Mouse (Mus musculus) bone marrow, adult 2 months (tissue): ENCODE results near the gene Smco3. TPM values are rescaled to one million over a fixed set of nuclear protein-coding genes. Genes with fewer than 3 reads are reported as not detected.

Experiments
- H3K27ac ChIP-seq: fragments of 200-500 bp; 2 replicates; pipeline ENCODE4 v1.5.1; 2012; ENCODE audit warnings: low read depth, mild to moderate bottlenecking, control low read depth, inconsistent platforms, low read length; ENCODE audit not compliant: control insufficient read depth, poor library complexity, insufficient read depth
- H3K4me1 ChIP-seq: fragments of 200-500 bp; 2 replicates; pipeline ENCODE4 v1.6.1; 2011; ENCODE audit warnings: low read length; ENCODE audit not compliant: control insufficient read depth, insufficient read depth
- H3K4me3 ChIP-seq: fragments of 200-500 bp; replicated peaks from 2 replicates; pipeline ENCODE3; 2011; ENCODE audit warnings: mild to moderate bottlenecking, low read depth, low read length, control low read depth; ENCODE audit not compliant: control insufficient read depth
- CTCF ChIP-seq: fragments of 200-500 bp; IDR thresholded peaks from 2 replicates; pipeline ENCODE4 v1.5.1; 2011; ENCODE audit warnings: low read length, control low read depth; ENCODE audit not compliant: control insufficient read depth, insufficient read depth
- POLR2A ChIP-seq: fragments of 200-500 bp; IDR thresholded peaks from 2 replicates; pipeline ENCODE4 v1.6.1; 2011; ENCODE audit warnings: low read depth, mild to moderate bottlenecking, control low read depth, low read length, borderline replicate concordance; ENCODE audit not compliant: control insufficient read depth
- WGBS: fragments of 180-500 bp; shearing (Covaris S2); methylation state at CpG from one replicate; pipeline ENCODE4 v1.1.7; 2018; 5-methylcytosine and 5-hydroxymethylcytosine counted together
- polyA plus RNA-seq: library from polyadenylated mRNA; stranded (reverse); fragments of >200 nt; gene quantifications from 2 replicates; pipeline ENCODE4 v1.2.4, GENCODE M21; 2011; ENCODE audit warnings: low replicate concordance; ENCODE audit not compliant: missing spikeins, insufficient read depth, insufficient read length

Gene Smco3
- polyA plus RNA-seq, 1 experiment: 1.9 TPM

GRCm38 (mm10) chr6:136816826-136817225 is 18.4 kb downstream of the Smco3 start:
- WGBS: 96% methylated on average over 21 of the region's 21 CpGs
- no peak for TF ChIP-seq CTCF
- no peak for TF ChIP-seq POLR2A
- no peak overlapping the region for H3K4me3 ChIP-seq
- H3K27ac ChIP-seq: no peak overlapping the region
- no peaks in the 10 kb centered on the region; the same call in 1 of the 2 replicates for H3K4me1 ChIP-seq

GRCm38 (mm10) chr6:136815381-136815780 is 19.9 kb downstream of the Smco3 start:
- Histone ChIP-seq H3K4me1 (no peaks in the 10 kb centered on the region; the same call in 1 of the 2 replicates), H3K27ac (no peak overlapping the region), H3K4me3 (no peak overlapping the region)
- TF ChIP-seq CTCF (no peak), POLR2A (no peak)
- 71% methylated on average over 7 of the region's 7 CpGs for WGBS

GRCm38 (mm10) chr6:136813117-136813516 is 22.1 kb downstream of the Smco3 start:
- no peak for TF ChIP-seq POLR2A
- TF ChIP-seq CTCF: no peak
- peaks cover 2% of the 10 kb centered on the region for H3K4me1 ChIP-seq
- no peak overlapping the region for H3K4me3 ChIP-seq
- 49% methylated on average over 4 of the region's 4 CpGs for WGBS
- H3K27ac ChIP-seq: no peak overlapping the region

- WGBS: 88% methylated on average over 10 of the region's 10 CpGs
- Histone ChIP-seq H3K4me3 (no peak overlapping the region), H3K4me1 (peaks cover 2% of the 10 kb centered on the region), H3K27ac (no peak overlapping the region)
- TF ChIP-seq CTCF: no peak
- TF ChIP-seq POLR2A: no peak
Measured at GRCm38 (mm10) chr6:136811196-136811595, 24.1 kb downstream of the Smco3 start.

- 33% methylated on average over 13 of the region's 13 CpGs for WGBS
- TF ChIP-seq CTCF: no peak
- TF ChIP-seq POLR2A: no peak
- peaks cover 2% of the 10 kb centered on the region for H3K4me1 ChIP-seq
- peak overlapping the region; percentile 4; the same call in 1 of the 2 replicates for H3K27ac ChIP-seq
- peak overlapping the region; percentile 54 for H3K4me3 ChIP-seq
Measured at GRCm38 (mm10) chr6:136809673-136810072, 25.6 kb downstream of the Smco3 start.

- TF ChIP-seq CTCF: no peak
- TF ChIP-seq POLR2A: no peak
- Histone ChIP-seq H3K27ac (peak overlapping the region; percentile 94), H3K4me1 (peaks cover 2% of the 10 kb centered on the region; the same call in 1 of the 2 replicates), H3K4me3 (peak overlapping the region; percentile 79)
- WGBS: 0% methylated on average over 14 of the region's 14 CpGs
Measured at GRCm38 (mm10) chr6:136809077-136809476, 26.2 kb downstream of the Smco3 start.

GRCm38 (mm10) chr6:136808631-136809046 is 26.6 kb downstream of the Smco3 start:
- Histone ChIP-seq H3K4me3 (peak overlapping the region; percentile 79), H3K27ac (peak overlapping the region; percentile 94), H3K4me1 (peaks cover 2% of the 10 kb centered on the region; the same call in 1 of the 2 replicates)
- TF ChIP-seq POLR2A: no peak
- TF ChIP-seq CTCF: no peak
- whole genome bisulfite sequencing: 1% methylated on average over 28 of the region's 28 CpGs

GRCm38 (mm10) chr6:136808014-136808417 is 27.2 kb downstream of the Smco3 start, which contains the start of gene H2afj:
H2afj (plus strand) TSS chr6:136808244.
- Histone ChIP-seq H3K27ac (peak within 1 kb of the TSS; percentile 94), H3K4me3 (peak within 1 kb of the TSS; percentile 79), H3K4me1 (peaks cover 2% of the 10 kb centered on the region; the same call in 1 of the 2 replicates)
- under 1% methylated on average over 34 of the region's 34 CpGs for WGBS
- peak; percentile 91 for TF ChIP-seq POLR2A
- no peak for TF ChIP-seq CTCF

- Histone ChIP-seq H3K27ac (peak overlapping the region; percentile 31), H3K4me1 (peaks cover 2% of the 10 kb centered on the region; the same call in 1 of the 2 replicates), H3K4me3 (peak overlapping the region; percentile 65)
- TF ChIP-seq POLR2A: no peak
- no peak for TF ChIP-seq CTCF
- WGBS: 53% methylated on average over 18 of the region's 18 CpGs
Measured at GRCm38 (mm10) chr6:136807395-136808013, 27.7 kb downstream of the Smco3 start.
